In the genomic region with DNA sequence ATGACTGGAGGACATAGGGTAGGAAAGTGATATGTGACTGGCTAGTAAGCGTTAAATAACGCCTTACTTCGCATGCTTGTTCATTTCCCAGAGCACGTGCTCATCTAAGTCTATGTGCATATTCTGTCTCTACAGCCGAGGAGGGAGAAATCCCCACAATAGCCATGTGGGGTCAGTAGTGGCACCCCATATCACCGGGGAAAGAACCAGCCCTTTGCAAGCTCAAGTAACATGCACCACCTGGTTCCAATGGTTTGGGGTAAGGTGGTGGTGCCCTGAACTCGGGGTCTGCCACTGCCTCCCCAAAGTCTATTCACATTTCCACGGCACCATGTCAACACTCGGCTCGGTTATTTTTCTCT, we compare ENCODE assay signal across 9 mouse cellular contexts.
A peak's percentile ranks its signal among the peaks of the same experiment; 100 is the strongest.
DNase-seq lines count a peak whose midpoint lies in the region; ATAC-seq lines count a peak whose summit lies in the region.
"Had no signal": no experiment of that assay in that cellular context is flagged by ENCODE, and none has a peak within 500 bp of the region (broad histone marks: within the 10 kb centered on the region; RNA-seq: fewer than 3 reads in every experiment).

No protein-coding gene starts in this region.

- no peak overlapping the region for H3K4me3 ChIP-seq in forebrain, embryonic 11.5 days (ENCODE audit: low read depth, low read length)
- H3K4me3 ChIP-seq: limb, embryonic 13.5 days had no signal

- no peak overlapping the region for H3K9ac ChIP-seq in forebrain, embryonic 11.5 days (ENCODE audit: low read length)
- H3K9ac ChIP-seq: limb, embryonic 13.5 days had no signal

- WGBS in forebrain, embryonic 11.5 days, result 70% methylated on average over 10 of the region's 10 CpGs

- H3K27me3 ChIP-seq in forebrain, embryonic 11.5 days (ENCODE audit: control insufficient read depth, insufficient read depth, low read length), result no peaks in the 10 kb centered on the region
- H3K27me3 ChIP-seq: limb, embryonic 13.5 days had no signal

- H3K4me1 ChIP-seq in forebrain, embryonic 11.5 days (replicated peaks; ENCODE audit: control insufficient read depth, insufficient read depth, low read length), result no peaks in the 10 kb centered on the region

- no peaks in the 10 kb centered on the region for H3K36me3 ChIP-seq in forebrain, embryonic 11.5 days (ENCODE audit: control insufficient read depth, insufficient read depth, low read length)

- DNase-seq in kidney, adult 9 months, result peak; percentile 27
- no peak for DNase-seq in kidney, postnatal 25 days
- peak; percentile 55 for DNase-seq in CD4-positive helper T cell, adult 2 months (ENCODE audit: low read depth, low spot score)
- no peak for DNase-seq in forebrain, embryonic 11.5 days (ENCODE audit: low spot score)
- DNase-seq in urinary bladder, postnatal 4 days (ENCODE audit: low spot score in 2 of 2), result no peak
- DNase-seq in heart, adult 18-20 months, result no peak

- H3K4me2 ChIP-seq in forebrain, embryonic 11.5 days (ENCODE audit: low read depth, low read length, severe bottlenecking), result no peak overlapping the region
- H3K4me2 ChIP-seq: limb, embryonic 13.5 days had no signal

- H3K27ac ChIP-seq in forebrain, embryonic 11.5 days (ENCODE audit: low read depth, low read length), result no peak overlapping the region
- H3K27ac ChIP-seq: limb, embryonic 13.5 days had no signal

- peak; percentile 53 for ATAC-seq in activated CD4-positive, CD25-positive, alpha-beta regulatory T cell, adult 4 months
- peak; percentile 44; the same call in 1 of the 2 replicates for ATAC-seq in forebrain, embryonic 11.5 days (replicated peaks; ENCODE audit: low FRiP score)
- ATAC-seq in megakaryocyte-erythroid progenitor cell, adult 5-6 weeks (replicated peaks; ENCODE audit: low FRiP score, low TSS enrichment, poor library complexity, severe bottlenecking), result peak; percentile 74

- H3K9me3 ChIP-seq in forebrain, embryonic 11.5 days (ENCODE audit: control insufficient read depth, low read length), result no peaks in the 10 kb centered on the region
- H3K9me3 ChIP-seq: limb, embryonic 13.5 days had no signal

Comparison
In these comparisons a context has a peak if more than half of its experiments do, and no peak if none do; other contexts are left out.
1. DNase-seq: peak in kidney, adult 9 months (single experiment) and CD4-positive helper T cell, adult 2 months (single experiment); none in kidney, postnatal 25 days (0 of 2), forebrain, embryonic 11.5 days (single experiment), urinary bladder, postnatal 4 days (0 of 2) and heart, adult 18-20 months (0 of 2).
2. Peak in every context shown above with its lines, with median percentiles within 50 percentile points of each other: ATAC-seq.